Mouse (Mus musculus) macrophage (primary cell): ENCODE data around the gene Orc3. TPM values are rescaled to one million over a fixed set of nuclear protein-coding genes. Genes with fewer than 3 reads are reported as not detected.

Source experiments
- polyA plus RNA-seq: library from polyadenylated mRNA; stranded (reverse); fragments of 250-400 nt; gene quantifications from 3 replicates; pipeline ENCODE4 v1.2.4, GENCODE M21; 2018; ENCODE audit warnings: inconsistent platforms

Gene Orc3
- polyA plus RNA-seq, 1 experiment from 2014 or later = 39.7 TPM

Other genes starting within 250 kb of the Orc3 start
- gene Akirin2, start 64.0 kb downstream of the Orc3 start, polyA plus RNA-seq = 39.2 to 44.3 TPM (median 43.4 TPM) in 3 replicates
- 14.8 to 30.0 TPM (median 29.9 TPM) in 3 replicates for gene Rars2, start within 50 bp of the Orc3 start, polyA plus RNA-seq
- gene Slc35a1, start 72.5 kb upstream of the Orc3 start, polyA plus RNA-seq = 12.1 to 18.9 TPM (median 15.9 TPM) in 3 replicates
- gene Cfap206, start 115.3 kb upstream of the Orc3 start, polyA plus RNA-seq = not detected in 3 replicates
- not detected in 3 replicates for gene Gm136, start 141.3 kb upstream of the Orc3 start, polyA plus RNA-seq
- 15.2 to 26.4 TPM (median 24.7 TPM) in 3 replicates for gene Smim8, start 163.5 kb upstream of the Orc3 start, polyA plus RNA-seq